Mouse (Mus musculus) megakaryocyte, embryonic 14.5 days (primary cell): ENCODE measurements around the gene Dgki. TPM values are rescaled to one million over a fixed set of nuclear protein-coding genes. Genes with fewer than 3 reads are reported as not detected.

Experiments used
- H3K27me3 ChIP-seq: replicated peaks from 2 replicates; pipeline ENCODE3; 2012; ENCODE audit warnings: inconsistent platforms
- H3K36me3 ChIP-seq: replicated peaks from 2 replicates; pipeline ENCODE3; 2012; ENCODE audit warnings: low read length, inconsistent platforms, mixed read lengths
- H3K4me1 ChIP-seq: 2 replicates; pipeline ENCODE4 v1.6.1; 2012; ENCODE audit warnings: inconsistent platforms
- H3K4me3 ChIP-seq: replicated peaks from 2 replicates; pipeline ENCODE3; 2012; ENCODE audit warnings: moderate library complexity, mild to moderate bottlenecking, inconsistent platforms
- H3K9me3 ChIP-seq: 2 replicates; pipeline ENCODE4 v1.6.1; 2012; ENCODE audit warnings: inconsistent platforms
- FLI1 ChIP-seq: IDR thresholded peaks from 2 replicates; pipeline ENCODE4 v1.6.1; 2012; ENCODE audit warnings: low read length, inconsistent platforms, mixed read lengths
- GATA1 ChIP-seq: IDR thresholded peaks from 3 replicates; pipeline ENCODE4 v1.6.1; 2012; ENCODE audit warnings: mixed read lengths, low read length, inconsistent platforms, borderline replicate concordance
- polyA plus RNA-seq: library from polyadenylated mRNA; stranded (reverse); fragments of >175 nt; gene quantifications from 2 replicates; pipeline ENCODE4 v1.2.3, GENCODE M21; 2012; ENCODE audit warnings: low replicate concordance; ENCODE audit not compliant: insufficient read depth

The Dgki gene
- polyA plus RNA-seq, 1 experiment: 0.02 TPM

- TF ChIP-seq FLI1 (no peak), GATA1 (no peak)
- Histone ChIP-seq H3K36me3 (no peaks in the 10 kb centered on the region), H3K4me3 (no peak overlapping the region), H3K27me3 (no peaks in the 10 kb centered on the region), H3K9me3 (no peaks in the 10 kb centered on the region), H3K4me1 (no peaks in the 10 kb centered on the region)
These were observed 424.1 kb downstream of the Dgki start for GRCm38 (mm10) chr6:36875926-36876325.

- Histone ChIP-seq H3K36me3 (no peaks in the 10 kb centered on the region), H3K27me3 (no peaks in the 10 kb centered on the region), H3K4me3 (no peak overlapping the region), H3K9me3 (no peaks in the 10 kb centered on the region), H3K4me1 (no peaks in the 10 kb centered on the region)
- TF ChIP-seq GATA1 (no peak), FLI1 (no peak)
These were observed 427.1 kb downstream of the Dgki start for GRCm38 (mm10) chr6:36872876-36873275.

GRCm38 (mm10) chr6:36868217-36868616 lies 431.8 kb downstream of the Dgki start:
- TF ChIP-seq GATA1 (no peak), FLI1 (no peak)
- Histone ChIP-seq H3K27me3 (no peaks in the 10 kb centered on the region), H3K4me3 (no peak overlapping the region), H3K4me1 (no peaks in the 10 kb centered on the region), H3K36me3 (no peaks in the 10 kb centered on the region), H3K9me3 (no peaks in the 10 kb centered on the region)

- peaks cover 6% of the 10 kb centered on the region; the same call in 1 of the 2 replicates for H3K9me3 ChIP-seq
- no peaks in the 10 kb centered on the region for H3K4me1 ChIP-seq
- H3K36me3 ChIP-seq: no peaks in the 10 kb centered on the region
- no peak overlapping the region for H3K4me3 ChIP-seq
- H3K27me3 ChIP-seq: no peaks in the 10 kb centered on the region
- TF ChIP-seq GATA1 (no peak), FLI1 (no peak)
These were observed 441.5 kb downstream of the Dgki start for GRCm38 (mm10) chr6:36858258-36859041.

GRCm38 (mm10) chr6:36857627-36858257 lies 442.2 kb downstream of the Dgki start:
- no peaks in the 10 kb centered on the region for H3K4me1 ChIP-seq
- no peak for TF ChIP-seq GATA1
- TF ChIP-seq FLI1: no peak
- no peaks in the 10 kb centered on the region for H3K27me3 ChIP-seq
- no peak overlapping the region for H3K4me3 ChIP-seq
- peaks cover 6% of the 10 kb centered on the region; the same call in 1 of the 2 replicates for H3K9me3 ChIP-seq
- no peaks in the 10 kb centered on the region for H3K36me3 ChIP-seq

GRCm38 (mm10) chr6:36850422-36851129 lies 449.4 kb downstream of the Dgki start:
- H3K27me3 ChIP-seq: no peaks in the 10 kb centered on the region
- H3K4me3 ChIP-seq: no peak overlapping the region
- TF ChIP-seq FLI1 (no peak), GATA1 (no peak)
- H3K36me3 ChIP-seq: no peaks in the 10 kb centered on the region
- no peaks in the 10 kb centered on the region for H3K4me1 ChIP-seq
- peaks cover 9% of the 10 kb centered on the region; the same call in 1 of the 2 replicates for H3K9me3 ChIP-seq

GRCm38 (mm10) chr6:36845288-36845687 lies 454.7 kb downstream of the Dgki start:
- Histone ChIP-seq H3K4me1 (no peaks in the 10 kb centered on the region), H3K9me3 (0 out of 2 replicates have a peak, but pooled peaks cover 3% of the 10 kb centered on the region), H3K36me3 (no peaks in the 10 kb centered on the region), H3K4me3 (no peak overlapping the region), H3K27me3 (no peaks in the 10 kb centered on the region)
- TF ChIP-seq GATA1 (no peak), FLI1 (no peak)

GRCm38 (mm10) chr6:36844258-36844657 lies 455.7 kb downstream of the Dgki start:
- no peak overlapping the region for H3K4me3 ChIP-seq
- H3K9me3 ChIP-seq: no peaks in the 10 kb centered on the region
- no peaks in the 10 kb centered on the region for H3K27me3 ChIP-seq
- no peak for TF ChIP-seq GATA1
- TF ChIP-seq FLI1: no peak
- H3K36me3 ChIP-seq: no peaks in the 10 kb centered on the region
- H3K4me1 ChIP-seq: no peaks in the 10 kb centered on the region

GRCm38 (mm10) chr6:36843031-36843488 lies 456.9 kb downstream of the Dgki start:
- no peak overlapping the region for H3K4me3 ChIP-seq
- H3K36me3 ChIP-seq: no peaks in the 10 kb centered on the region
- H3K27me3 ChIP-seq: no peaks in the 10 kb centered on the region

More at GRCm38 (mm10) chr6:36843031-36843488, 456.9 kb downstream of the Dgki start:
- no peak for TF ChIP-seq GATA1
- TF ChIP-seq FLI1: no peak
- Histone ChIP-seq H3K4me1 (no peaks in the 10 kb centered on the region), H3K9me3 (no peaks in the 10 kb centered on the region)
